Mouse (Mus musculus): ENCODE measurements around the gene Ubtd1. TPM values are rescaled to one million over a fixed set of nuclear protein-coding genes. Genes with fewer than 3 reads are reported as not detected.

Gene Ubtd1
- polyA plus RNA-seq (2017; shearing (Covaris generic)): 4.8 TPM

DNA sequence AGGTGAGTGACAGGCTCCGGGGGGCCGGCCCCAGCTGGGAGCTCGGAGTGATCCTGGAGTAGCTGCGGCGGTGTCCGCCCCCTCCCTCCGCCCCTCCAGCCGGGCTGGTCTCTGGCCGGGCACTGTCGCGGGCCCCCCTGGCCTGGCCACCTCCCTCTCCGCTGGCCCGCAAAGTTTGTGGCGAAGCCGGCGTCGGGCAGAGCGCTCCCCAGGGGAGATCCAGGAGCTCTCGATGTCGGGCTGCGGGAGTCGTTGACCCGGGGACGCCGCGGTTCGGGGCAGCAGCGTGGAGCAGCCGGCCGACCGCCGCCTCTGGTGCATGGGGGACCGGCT, at the start of gene Ubtd1:
TSS of gene Ubtd1 (plus strand) at position 169 of the 333 bp plus-strand sequence.

DNA sequence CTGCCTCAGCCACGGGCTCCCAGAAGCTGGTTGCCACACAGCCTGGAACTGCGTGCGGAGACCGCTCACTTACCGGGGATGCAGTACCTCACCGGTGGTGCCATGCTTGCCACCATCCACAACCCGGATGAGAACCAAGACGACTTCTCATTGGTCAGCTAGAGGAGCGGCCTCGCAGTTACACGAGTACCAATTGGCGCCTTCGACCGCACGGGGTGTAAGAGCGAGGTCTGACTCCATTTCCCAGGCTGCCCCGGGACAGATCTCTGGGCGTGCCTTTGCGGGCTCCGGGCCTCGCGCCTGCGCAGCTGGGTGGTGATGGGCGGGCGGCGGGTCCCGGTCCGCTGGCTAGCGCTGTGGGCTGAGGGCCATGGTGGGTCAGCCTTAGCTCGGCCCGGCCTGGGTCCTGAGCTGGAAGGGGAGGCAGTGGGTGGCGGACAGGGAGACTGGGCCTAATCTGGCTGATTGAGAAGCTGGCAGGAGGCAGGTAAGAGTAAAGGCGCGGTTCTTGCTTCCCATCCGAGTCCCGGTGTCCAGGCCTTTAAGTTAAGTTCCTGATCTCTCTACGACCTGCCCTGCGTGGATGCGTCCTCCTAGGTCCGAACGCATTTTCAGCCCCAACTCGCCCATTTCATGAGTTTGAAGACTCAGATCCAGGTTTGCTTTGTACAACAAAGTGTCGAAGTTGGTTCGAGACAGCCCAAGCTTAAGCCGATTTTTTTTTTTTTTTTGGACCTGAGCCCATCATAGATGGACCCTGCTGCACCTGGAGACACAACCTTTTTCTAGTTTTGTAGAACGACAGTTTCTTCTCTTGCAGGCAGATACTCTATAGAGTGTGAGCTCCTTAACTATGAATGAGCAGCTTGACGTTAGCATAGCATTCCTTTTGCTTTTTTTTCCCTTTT, 48.1 kb upstream of the Ubtd1 start, which contains the start of the genes Exosc1 and Zdhhc16:
TSS of gene Exosc1 (minus strand) at position 245 of the 908 bp plus-strand sequence.
TSS of gene Zdhhc16 (plus strand) at position 302 of the 908 bp plus-strand sequence.

DNA sequence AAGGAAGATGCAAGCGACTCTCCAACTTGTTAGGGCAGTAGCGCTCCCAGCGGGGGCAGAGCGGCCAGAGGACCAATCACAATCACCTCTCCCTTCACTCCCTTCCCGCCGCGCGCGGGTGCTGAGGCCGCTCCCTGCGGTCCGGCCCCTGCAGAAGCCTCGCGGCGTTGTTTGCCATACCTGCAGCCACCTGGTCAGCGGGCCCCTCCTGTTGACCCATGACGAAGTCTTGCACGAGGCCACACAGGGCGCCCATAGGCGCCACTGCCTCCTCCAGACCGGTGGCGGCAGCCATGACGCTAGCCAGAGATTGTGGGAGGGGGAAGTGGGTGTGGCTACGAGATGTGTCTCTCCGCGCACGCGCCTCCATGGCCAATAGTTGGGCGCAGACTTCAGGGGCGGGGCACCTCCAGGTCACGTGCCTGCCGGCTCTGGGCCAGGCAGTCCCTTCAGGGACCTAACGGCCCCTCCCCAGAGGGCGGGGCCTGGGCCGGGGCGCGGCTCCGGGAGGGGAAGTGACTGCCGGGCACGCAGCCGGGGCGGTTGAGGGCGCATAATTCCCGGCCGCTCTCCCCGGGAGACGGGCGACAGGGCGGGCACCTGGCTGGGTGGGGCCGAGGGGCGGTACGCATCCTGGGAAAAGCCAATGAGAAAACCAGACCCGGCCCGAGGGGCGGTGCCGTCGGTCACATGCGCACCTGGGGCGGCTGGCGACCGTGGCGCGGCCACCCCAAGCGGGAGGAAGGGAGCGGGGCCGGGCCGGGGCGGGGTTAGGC, 556 bp upstream of the Ubtd1 start, which contains the start of gene Mms19:
TSS of gene Mms19 (minus strand) at position 339 of the 776 bp plus-strand sequence.

DNA sequence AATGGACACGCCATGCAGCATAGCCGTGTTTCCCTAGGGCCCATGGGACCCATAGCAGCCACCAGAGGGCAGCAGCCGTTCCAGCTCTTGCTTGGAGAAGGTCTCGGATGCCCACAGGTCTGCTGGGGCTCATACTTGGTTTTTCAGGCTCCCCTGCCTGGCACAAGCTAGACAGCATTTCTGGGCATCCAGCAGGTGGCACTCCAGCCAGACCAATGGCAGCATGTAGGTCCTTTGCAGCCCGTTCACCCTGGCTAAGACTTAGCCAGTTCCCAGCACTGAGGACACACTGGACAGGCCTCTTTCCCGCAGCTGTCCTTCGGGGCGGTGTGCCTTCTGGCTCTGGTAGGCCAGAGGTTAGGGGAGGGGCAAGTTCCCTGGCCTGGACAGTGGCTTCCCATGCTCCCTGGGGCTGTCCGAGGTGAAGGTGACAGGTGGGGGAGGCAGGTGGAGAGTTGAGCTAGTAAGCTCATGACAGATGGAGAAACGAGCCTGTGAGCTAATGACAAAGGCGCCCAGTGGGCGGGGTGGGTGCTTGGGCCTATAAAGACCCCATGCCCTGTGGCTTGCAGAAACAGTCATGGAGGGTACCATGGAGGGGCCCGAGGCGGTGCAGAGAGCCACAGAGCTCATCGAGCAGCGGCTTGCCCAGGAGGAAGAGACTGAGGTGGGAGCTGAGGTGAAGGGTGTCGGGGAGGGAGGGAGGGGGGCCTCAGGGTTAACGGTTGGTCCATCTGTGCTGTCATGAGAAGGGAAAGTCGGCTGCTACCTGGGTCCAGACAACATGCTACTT, 54.1 kb downstream of the Ubtd1 start, which contains the start of gene Ankrd2:
TSS of gene Ankrd2 (plus strand) at position 545 of the 793 bp plus-strand sequence.

DNA sequence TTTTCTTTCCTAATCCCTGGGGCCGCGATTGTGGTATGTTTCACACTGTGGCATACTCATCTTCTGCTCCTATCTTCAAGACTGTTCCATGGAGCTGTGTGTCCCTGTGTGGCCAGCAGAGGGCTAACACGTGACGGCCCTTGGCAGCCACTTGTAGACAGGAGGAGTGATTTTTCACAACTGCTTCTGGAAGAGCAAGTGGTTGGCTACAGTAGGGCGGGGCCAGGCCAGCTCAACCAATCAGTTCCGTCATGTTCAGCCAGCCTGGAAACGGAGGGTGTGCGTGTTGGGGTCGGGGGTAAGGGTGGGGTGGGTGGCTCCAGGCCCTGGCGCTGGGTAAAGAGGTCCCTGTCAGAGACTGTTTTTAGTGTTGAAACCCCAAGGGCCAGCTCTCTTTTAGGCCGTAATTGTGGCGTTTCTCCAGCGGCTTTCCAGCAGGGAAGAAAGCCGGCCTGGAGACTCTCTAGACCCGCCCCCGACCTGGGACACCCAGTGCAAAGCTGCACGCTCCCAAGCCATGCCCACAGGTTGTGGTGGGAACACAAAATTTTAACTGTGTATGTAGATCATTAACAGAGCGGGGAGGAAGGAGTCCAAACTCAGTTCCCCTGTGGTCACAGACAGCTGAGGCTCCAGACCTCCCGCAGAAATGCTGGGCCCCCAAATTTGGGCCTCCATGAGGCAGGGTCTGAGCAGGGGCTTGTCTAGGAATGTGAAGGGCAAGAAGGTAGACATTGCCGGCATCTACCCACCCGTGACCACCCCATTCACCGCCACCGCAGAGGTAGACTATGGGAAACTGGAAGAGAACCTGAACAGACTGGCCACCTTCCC, 63.9 kb downstream of the Ubtd1 start, which contains the start of gene Hoga1:
TSS of gene Hoga1 (plus strand) at position 342 of the 834 bp plus-strand sequence.

DNA sequence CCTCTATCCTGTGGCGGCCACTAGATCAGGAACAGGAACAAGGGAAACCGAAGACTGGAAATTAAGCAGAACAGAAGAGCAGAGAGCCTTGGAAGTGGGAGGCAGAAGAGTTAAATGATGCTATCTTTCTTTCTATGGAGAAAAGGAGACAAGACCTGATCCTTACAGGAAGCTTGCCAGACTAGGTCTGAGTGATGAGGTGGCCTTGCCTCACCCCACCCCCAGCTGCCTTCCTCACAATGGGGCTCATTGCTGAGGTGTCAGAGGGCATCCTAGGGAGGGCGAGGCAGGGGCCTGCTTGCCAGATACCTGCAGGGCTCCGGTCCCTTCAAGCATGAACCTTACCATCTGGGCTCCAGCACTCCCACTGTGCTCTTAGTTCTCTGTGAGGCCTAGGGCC, 70.4 kb downstream of the Ubtd1 start, which contains the start of gene 4933411K16Rik:
TSS of gene 4933411K16Rik (plus strand) at position 301 of the 400 bp plus-strand sequence.

Other genes with a start within 250 kb of the Ubtd1 start
- gene Slit1, start 238.1 kb upstream of the Ubtd1 start, polyA plus RNA-seq (2017; shearing (Covaris generic)): not detected
- 4.4 TPM for gene Arhgap19, start 179.7 kb upstream of the Ubtd1 start, polyA plus RNA-seq (2017; shearing (Covaris generic))
- gene Frat1, start 151.8 kb upstream of the Ubtd1 start, polyA plus RNA-seq (2017; shearing (Covaris generic)): 2.8 TPM
- gene Frat2, start 133.6 kb upstream of the Ubtd1 start, polyA plus RNA-seq (2017; shearing (Covaris generic)): 0.55 TPM
- gene Rrp12, start 85.6 kb upstream of the Ubtd1 start, polyA plus RNA-seq (2017; shearing (Covaris generic)): 24.3 TPM
- gene Pgam1, start 69.8 kb upstream of the Ubtd1 start, polyA plus RNA-seq (2017; shearing (Covaris generic)): 140 TPM
- 102 TPM for gene Exosc1, start 48.3 kb upstream of the Ubtd1 start, polyA plus RNA-seq (2017; shearing (Covaris generic))
- 74.9 TPM for gene Zdhhc16, start 48.3 kb upstream of the Ubtd1 start, polyA plus RNA-seq (2017; shearing (Covaris generic))
- gene Mms19, start 606 bp upstream of the Ubtd1 start, polyA plus RNA-seq (2017; shearing (Covaris generic)): 94.0 TPM
- gene Ankrd2, start 54.2 kb downstream of the Ubtd1 start, polyA plus RNA-seq (2017; shearing (Covaris generic)): not detected
- gene Hoga1, start 63.8 kb downstream of the Ubtd1 start, polyA plus RNA-seq (2017; shearing (Covaris generic)): not detected
- not detected for gene 4933411K16Rik, start 70.5 kb downstream of the Ubtd1 start, polyA plus RNA-seq (2017; shearing (Covaris generic))
- 0.76 TPM for gene Morn4, start 104.6 kb downstream of the Ubtd1 start, polyA plus RNA-seq (2017; shearing (Covaris generic))
- 3.6 TPM for gene Pi4k2a, start 108.7 kb downstream of the Ubtd1 start, polyA plus RNA-seq (2017; shearing (Covaris generic))
- gene Avpi1, start 147.3 kb downstream of the Ubtd1 start, polyA plus RNA-seq (2017; shearing (Covaris generic)): 6.5 TPM
- gene Marveld1, start 165.6 kb downstream of the Ubtd1 start, polyA plus RNA-seq (2017; shearing (Covaris generic)): 3.0 TPM
- 72.8 TPM for gene Zfyve27, start 182.2 kb downstream of the Ubtd1 start, polyA plus RNA-seq (2017; shearing (Covaris generic))
- gene Sfrp5, start 220.5 kb downstream of the Ubtd1 start, polyA plus RNA-seq (2017; shearing (Covaris generic)): not detected